Mouse (Mus musculus) stomach, postnatal 0 days (tissue): ENCODE data around the gene Cda. TPM values are rescaled to one million over a fixed set of nuclear protein-coding genes. Genes with fewer than 3 reads are reported as not detected.

ENCODE experiments used
- ATAC-seq: fragments of 200-750 bp; cut with Nextera tagmentation; 2 replicates; pipeline ENCODE4 v1.8.0; 2017; ENCODE audit not compliant: low FRiP score, low TSS enrichment
- DNase-seq: peaks from one replicate; pipeline ENCODE4 v3.0.0-alpha.2; 2016; ENCODE audit warnings: low spot score
- H3K27ac ChIP-seq: fragments of 300-500 bp; sonication (generic); replicated peaks from 2 replicates; pipeline ENCODE4 v1.5.1; 2014; ENCODE audit warnings: mild to moderate bottlenecking, control low read depth
- H3K27me3 ChIP-seq: fragments of 300-500 bp; sonication (generic); 2 replicates; pipeline ENCODE4 v1.6.1; 2014; ENCODE audit warnings: low read length; ENCODE audit not compliant: control insufficient read depth, insufficient read depth
- H3K36me3 ChIP-seq: fragments of 300-500 bp; sonication (generic); 2 replicates; pipeline ENCODE4 v1.6.1; 2014; ENCODE audit warnings: low read length, mixed read lengths; ENCODE audit not compliant: control insufficient read depth, insufficient read depth
- H3K4me1 ChIP-seq: fragments of 300-500 bp; sonication (generic); replicated peaks from 2 replicates; pipeline ENCODE4 v1.6.1; 2014; ENCODE audit warnings: antibody characterized with exemption; ENCODE audit not compliant: control insufficient read depth, insufficient read depth
- H3K4me2 ChIP-seq: fragments of 300-500 bp; sonication (generic); replicated peaks from 2 replicates; pipeline ENCODE4 v1.6.1; 2014; ENCODE audit warnings: low read depth, mild to moderate bottlenecking, control low read depth, moderate library complexity
- H3K4me3 ChIP-seq: fragments of 300-500 bp; sonication (generic); 2 replicates; pipeline ENCODE4 v1.5.1; 2014; ENCODE audit warnings: low read depth, low read length, control low read depth
- H3K9ac ChIP-seq: fragments of 300-500 bp; sonication (generic); 2 replicates; pipeline ENCODE4 v1.6.1; 2014; ENCODE audit warnings: mild to moderate bottlenecking, low read length, control low read depth, mixed read lengths
- H3K9me3 ChIP-seq: fragments of 300-500 bp; sonication (generic); 2 replicates; pipeline ENCODE4 v1.6.1; 2016; ENCODE audit warnings: low read length; ENCODE audit not compliant: control insufficient read depth
- CTCF ChIP-seq: IDR thresholded peaks from 2 replicates; pipeline ENCODE4 v1.5.1; 2016; ENCODE audit warnings: antibody characterized with exemption, low read depth, mild to moderate bottlenecking, moderate library complexity
- EP300 ChIP-seq: optimal IDR thresholded peaks from 2 replicates; pipeline ENCODE3; 2016; ENCODE audit warnings: antibody characterized with exemption
- WGBS: fragments of 180-500 bp; shearing (Covaris S2); extraction: QIAGEN DNeasy Blood & Tissue Kit; methylation state at CpG from one replicate; pipeline ENCODE4 v1.1.7; 2014; 5-methylcytosine and 5-hydroxymethylcytosine counted together
- polyA plus RNA-seq: library from polyadenylated mRNA; unstranded; fragments of >200 nt; fragmentation: Nextera tagmentation; extraction: Ambion mirVana; gene quantifications from 2 replicates; pipeline ENCODE4 v1.2.1, GENCODE M21; 2015

Cda gene
- polyA plus RNA-seq, 1 experiment from 2014 or later = 12.5 TPM

DNA sequence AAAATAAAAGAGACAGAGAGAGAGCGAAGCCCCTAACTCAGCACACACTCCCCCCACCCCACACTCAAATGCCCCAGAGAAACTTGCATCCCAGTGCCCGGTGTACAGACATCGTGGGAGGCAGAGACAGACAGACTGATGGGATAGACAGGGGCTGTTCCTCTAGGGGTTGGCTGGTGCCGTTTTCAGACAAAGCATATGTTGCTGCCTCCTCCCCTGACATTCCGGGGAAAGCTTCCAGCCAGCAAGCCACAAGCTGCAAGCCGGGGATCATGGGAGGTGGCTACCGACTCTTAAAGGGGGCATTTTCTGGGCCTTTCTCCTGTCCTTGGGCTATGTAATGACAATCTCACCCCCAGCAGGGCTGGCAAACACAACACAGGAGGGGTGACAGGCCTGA, 25.9 kb upstream of the Cda start:
- H3K4me3 ChIP-seq = no peak overlapping the region
- peaks cover 32% of the 10 kb centered on the region for H3K27me3 ChIP-seq
- H3K27ac ChIP-seq = no peak overlapping the region
- WGBS = 48% methylated on average over 7 of the region's 7 CpGs
- H3K9me3 ChIP-seq = no peaks in the 10 kb centered on the region
- H3K4me1 ChIP-seq = peaks cover 2% of the 10 kb centered on the region; the same call in 1 of the 2 replicates
- no peak overlapping the region for H3K9ac ChIP-seq
- TF ChIP-seq CTCF (no peak), EP300 (no peak)
- ATAC-seq (no peak), DNase-seq (no peak)
- no peaks in the 10 kb centered on the region for H3K36me3 ChIP-seq
- no peak overlapping the region for H3K4me2 ChIP-seq

DNA sequence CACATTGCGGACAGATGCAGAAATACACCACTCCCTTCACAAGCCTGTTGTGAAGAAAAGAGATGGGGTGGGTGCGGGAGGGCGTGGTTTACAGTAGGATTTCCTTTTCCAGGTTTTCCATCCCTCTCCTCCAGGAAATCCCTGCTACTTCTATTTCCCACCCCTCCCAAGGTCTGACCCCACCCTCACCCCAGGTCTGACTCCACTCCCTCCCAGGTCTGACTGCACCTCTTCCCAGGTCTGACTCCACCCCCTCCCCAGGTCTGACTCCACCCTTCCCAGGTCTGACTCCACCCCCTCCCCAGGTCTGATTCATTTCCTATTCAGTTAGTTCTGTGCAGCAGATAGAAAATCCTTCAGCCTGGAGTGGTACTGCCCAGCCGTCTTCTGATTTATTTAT, 16.0 kb upstream of the Cda start:
- Histone ChIP-seq H3K27ac (no peak overlapping the region), H3K4me1 (no peaks in the 10 kb centered on the region), H3K36me3 (no peaks in the 10 kb centered on the region), H3K4me3 (no peak overlapping the region), H3K9me3 (no peaks in the 10 kb centered on the region), H3K27me3 (no peaks in the 10 kb centered on the region), H3K4me2 (no peak overlapping the region), H3K9ac (no peak overlapping the region)
- 36% methylated on average over 4 of the region's 4 CpGs for WGBS
- ATAC-seq (peak; percentile 92), DNase-seq (peak; percentile 89)
- TF ChIP-seq EP300 = no peak
- no peak for TF ChIP-seq CTCF

DNA sequence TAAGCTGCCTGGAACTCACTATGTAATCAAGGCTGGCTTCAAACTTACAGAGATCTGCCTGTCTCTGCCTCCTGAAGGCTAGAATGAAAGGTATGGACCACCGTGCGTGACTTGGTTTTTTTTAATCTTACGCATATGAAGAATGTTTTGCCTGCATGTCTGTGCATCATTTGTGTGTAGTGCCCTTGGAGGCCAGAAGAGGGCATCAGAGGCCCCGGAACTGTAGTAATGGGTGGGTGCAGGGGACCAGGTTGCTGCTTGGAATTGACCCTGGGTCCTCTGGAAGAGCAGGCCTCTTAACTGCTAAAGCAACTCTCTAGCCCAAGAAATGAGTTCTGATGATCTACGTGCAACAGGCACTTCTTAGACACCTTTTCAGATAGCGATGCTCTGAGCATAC, 14.7 kb upstream of the Cda start:
- Histone ChIP-seq H3K9ac (no peak overlapping the region), H3K4me3 (no peak overlapping the region), H3K36me3 (no peaks in the 10 kb centered on the region), H3K4me2 (no peak overlapping the region), H3K4me1 (no peaks in the 10 kb centered on the region), H3K27ac (no peak overlapping the region), H3K27me3 (no peaks in the 10 kb centered on the region), H3K9me3 (no peaks in the 10 kb centered on the region)
- WGBS = 74% methylated on average over 6 of the region's 6 CpGs
- ATAC-seq (no peak), DNase-seq (no peak)
- TF ChIP-seq CTCF (peak; percentile 57), EP300 (no peak)

DNA sequence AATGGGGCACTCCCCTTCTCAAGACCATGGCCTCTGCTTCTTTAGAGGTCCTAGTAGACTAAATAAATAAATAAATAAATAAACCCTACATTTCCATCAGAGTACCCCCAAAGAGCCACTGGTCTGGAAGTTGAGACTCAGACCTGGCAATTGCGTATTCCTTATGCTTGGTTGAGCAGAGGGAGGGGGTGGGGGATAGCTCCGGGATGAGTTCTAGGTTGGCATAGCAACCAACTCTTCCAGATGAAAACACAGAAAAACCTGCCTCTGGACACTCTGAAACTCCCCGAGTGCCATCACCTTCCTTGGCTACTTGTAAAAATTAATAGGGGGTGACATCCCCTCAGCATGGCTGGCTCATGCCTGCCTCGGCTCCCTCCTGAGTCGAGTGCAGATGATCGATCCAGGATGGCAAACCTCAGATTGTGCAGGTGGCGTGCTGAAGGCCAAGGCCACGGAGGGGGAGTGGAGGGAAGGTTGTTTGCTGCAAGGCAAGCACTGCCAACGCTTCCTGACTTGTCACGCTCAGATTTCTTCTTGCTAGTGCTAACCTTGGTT, 12.4 kb upstream of the Cda start:
- H3K9me3 ChIP-seq = no peaks in the 10 kb centered on the region
- DNase-seq (no peak), ATAC-seq (no peak)
- TF ChIP-seq CTCF (no peak), EP300 (no peak)
- no peaks in the 10 kb centered on the region for H3K27me3 ChIP-seq
- 58% methylated on average over 10 of the region's 10 CpGs for WGBS
- no peaks in the 10 kb centered on the region for H3K36me3 ChIP-seq
- H3K4me1 ChIP-seq = no peaks in the 10 kb centered on the region
- H3K9ac ChIP-seq = no peak overlapping the region
- H3K27ac ChIP-seq = no peak overlapping the region
- H3K4me3 ChIP-seq = no peak overlapping the region
- no peak overlapping the region for H3K4me2 ChIP-seq

DNA sequence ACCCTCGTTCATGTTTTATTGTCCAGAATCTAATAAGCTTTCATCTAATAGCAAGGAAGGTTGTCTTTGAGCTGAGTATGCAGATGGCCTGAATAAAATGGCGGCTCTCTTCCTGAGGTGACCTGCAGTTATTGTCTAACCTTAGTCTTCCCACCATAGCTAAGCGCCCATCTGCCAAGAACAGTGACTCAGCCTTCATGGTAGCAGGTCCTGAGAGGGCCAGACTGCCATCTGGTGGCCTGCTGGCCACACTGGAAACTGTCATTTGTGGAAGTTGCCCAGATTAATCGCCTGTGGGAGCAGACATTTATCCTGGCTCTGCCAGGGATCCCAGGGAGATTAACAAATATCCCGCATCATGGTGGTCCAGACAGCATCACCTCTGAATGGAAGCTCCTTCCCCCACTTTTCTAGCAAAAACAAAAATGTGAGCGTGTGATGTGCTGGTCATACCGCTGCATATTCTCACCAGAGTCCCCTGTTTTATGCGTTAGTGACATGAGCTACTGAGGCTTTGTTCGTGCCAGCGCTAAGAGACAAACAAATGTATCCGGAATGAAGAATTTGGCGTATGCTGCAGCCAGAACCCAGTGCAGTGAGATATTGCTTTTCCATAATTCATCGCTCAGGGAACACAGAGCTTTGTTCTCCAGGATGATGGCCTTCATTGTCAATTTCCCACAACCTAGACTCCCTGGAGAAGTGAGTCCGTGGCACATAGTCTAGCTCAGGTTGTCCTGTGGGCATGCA, 11.5 kb upstream of the Cda start:
- peak; percentile 87 for TF ChIP-seq CTCF
- no peak for TF ChIP-seq EP300
- H3K27me3 ChIP-seq = no peaks in the 10 kb centered on the region

DNA sequence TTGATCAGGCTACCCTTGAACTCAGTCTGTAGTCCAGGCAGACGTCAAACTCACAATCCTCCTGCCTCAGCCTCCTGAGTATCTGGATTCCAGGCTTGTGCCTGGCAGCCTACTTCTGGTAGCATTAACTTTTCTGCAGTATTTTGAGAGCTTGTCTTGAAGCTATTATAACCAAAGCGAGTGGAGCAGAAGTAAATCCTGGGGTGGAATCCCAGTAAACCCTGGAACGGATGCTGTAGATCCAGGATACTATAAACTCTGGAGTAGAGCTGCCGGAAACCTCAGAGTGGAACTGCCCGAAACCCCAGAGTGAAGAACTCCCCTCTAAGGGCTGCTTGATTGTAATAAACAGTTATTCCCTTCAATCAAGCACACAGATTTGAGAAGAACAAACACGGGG, 9.7 kb upstream of the Cda start:
- peak; percentile 66 for DNase-seq
- no peak for ATAC-seq
- no peak overlapping the region for H3K4me3 ChIP-seq
- TF ChIP-seq EP300 = no peak
- no peak for TF ChIP-seq CTCF
- H3K27ac ChIP-seq = no peak overlapping the region
- no peaks in the 10 kb centered on the region for H3K36me3 ChIP-seq
- no peak overlapping the region for H3K4me2 ChIP-seq
- H3K9ac ChIP-seq = no peak overlapping the region
- H3K9me3 ChIP-seq = no peaks in the 10 kb centered on the region
- no peaks in the 10 kb centered on the region for H3K4me1 ChIP-seq
- H3K27me3 ChIP-seq = no peaks in the 10 kb centered on the region
- WGBS = 36% methylated on average over 6 of the region's 6 CpGs

More for the DNA sequence above, 11.5 kb upstream of the Cda start:
- Histone ChIP-seq H3K4me3 (no peak overlapping the region), H3K9ac (no peak overlapping the region), H3K9me3 (no peaks in the 10 kb centered on the region), H3K27ac (no peak overlapping the region), H3K4me2 (no peak overlapping the region), H3K4me1 (no peaks in the 10 kb centered on the region), H3K36me3 (no peaks in the 10 kb centered on the region)
- 45% methylated on average over 14 of the region's 14 CpGs for WGBS
- ATAC-seq = peak; percentile 51; the same call in 1 of the 2 replicates
- peak; percentile 79 for DNase-seq
